19 mouse cellular contexts compared by ENCODE assay signal in the genomic region with DNA sequence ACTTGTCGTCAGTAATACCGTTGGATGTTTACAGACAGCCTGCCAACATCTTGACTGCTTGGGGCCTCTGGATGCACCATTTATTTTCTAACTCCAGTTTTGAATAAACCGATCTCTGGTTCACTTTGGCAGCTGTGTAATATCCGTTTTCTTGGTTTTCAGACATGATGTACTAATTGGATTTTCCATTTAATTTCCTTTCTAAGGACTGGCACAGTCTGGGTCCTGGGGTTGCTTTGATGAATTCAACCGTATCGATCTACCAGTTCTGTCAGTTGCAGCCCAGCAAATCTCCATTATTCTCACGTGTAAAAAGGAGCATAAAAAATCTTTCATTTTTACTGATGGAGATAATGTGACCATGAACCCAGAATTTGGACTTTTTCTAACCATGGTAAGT.
"Had no signal": no experiment of that assay in that cellular context is flagged by ENCODE, and none has a peak within 500 bp of the region (broad histone marks: within the 10 kb centered on the region; RNA-seq: fewer than 3 reads in every experiment).

No protein-coding gene starts in this region.

- H3K27ac ChIP-seq: left cerebral cortex, adult 2 months; liver, embryonic 13.5 days; neural tube, embryonic 13.5 days; stomach, postnatal 0 days had no signal

- H3K4me2 ChIP-seq: liver, embryonic 13.5 days; neural tube, embryonic 13.5 days had no signal

- H3K27me3 ChIP-seq: liver, embryonic 13.5 days; neural tube, embryonic 13.5 days had no signal

- H3K9ac ChIP-seq: liver, embryonic 13.5 days; neural tube, embryonic 13.5 days had no signal

- ATAC-seq: intestine, postnatal 0 days had no signal

- H3K4me3 ChIP-seq: left cerebral cortex, adult 2 months; liver, embryonic 13.5 days; myocyte; neural tube, embryonic 13.5 days had no signal

- H3K9me3 ChIP-seq: liver, embryonic 13.5 days; neural tube, embryonic 13.5 days had no signal

- H3K36me3 ChIP-seq: liver, embryonic 13.5 days; neural tube, embryonic 13.5 days had no signal

- H3K4me1 ChIP-seq: liver, embryonic 13.5 days; neural tube, embryonic 13.5 days had no signal

- DNase-seq: kidney, adult 2 months; kidney, postnatal 10 days; kidney, postnatal 36 days; layer of hippocampus, postnatal 36 days; liver, embryonic 13.5 days; lung, adult 2 months; lung, postnatal 14 days; lung, postnatal 4 days; right cerebral cortex, adult 18-20 months; right cerebral cortex, postnatal 14 days; right cerebral cortex, postnatal 4 days; thymus, adult 2 months; thymus, postnatal 14 days; thymus, postnatal 4 days had no signal
